Mouse (Mus musculus) CD4-positive helper T cell, adult 2 months (primary cell): ENCODE results near the gene Gm42715.
A peak's percentile ranks its signal among the peaks of the same experiment; 100 is the strongest.

Source experiments
- DNase-seq: peaks from one replicate; pipeline ENCODE4 v3.0.0-alpha.2; 2012; ENCODE audit warnings: low read depth, missing footprints, low spot score

The Gm42715 gene

DNA sequence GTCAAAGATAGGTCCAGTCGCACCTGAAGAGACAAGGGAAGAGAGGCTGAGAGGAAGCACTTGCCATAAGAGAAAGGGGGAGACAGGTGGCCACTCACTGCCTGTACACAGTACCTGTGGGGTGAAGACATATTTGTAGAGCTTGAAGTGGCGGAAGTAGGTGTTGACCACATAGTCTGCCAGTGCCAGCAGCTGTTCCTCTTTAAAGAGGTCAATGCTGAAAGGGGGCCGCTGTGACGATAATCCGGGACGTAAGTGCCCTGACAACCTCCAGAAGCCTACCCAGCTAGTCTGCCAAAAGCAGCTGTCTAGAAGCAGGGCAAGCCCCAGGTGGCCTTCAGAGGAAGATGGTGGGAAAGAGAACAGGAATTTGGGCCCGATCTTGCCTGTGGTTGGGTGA lies 65.6 kb downstream of the Gm42715 start:
- DNase-seq = no peak

GRCm38 (mm10) chr7:127586149-127586548 lies 66.8 kb downstream of the Gm42715 start:
- DNase-seq = no peak

DNA sequence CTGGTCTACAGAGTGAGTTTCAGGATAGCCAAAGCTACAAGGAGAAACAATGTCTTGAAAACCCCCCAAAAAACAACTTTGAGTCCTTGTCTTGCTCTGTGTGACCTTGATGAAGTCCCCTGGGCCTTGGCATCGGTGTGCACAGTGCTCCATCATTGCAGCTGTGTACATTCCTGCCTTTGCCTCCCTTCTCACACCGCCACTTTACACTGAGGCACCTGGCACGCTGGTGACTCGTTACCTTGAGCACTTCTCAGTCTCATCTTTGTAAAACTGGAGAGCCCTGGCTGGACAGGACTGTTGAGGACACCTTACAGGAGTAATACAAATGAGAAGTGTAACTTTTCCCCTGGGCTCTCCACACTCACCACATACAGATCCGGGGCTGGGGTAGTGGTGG lies 67.8 kb downstream of the Gm42715 start:
- DNase-seq = no peak

GRCm38 (mm10) chr7:127588011-127588871 lies 68.9 kb downstream of the Gm42715 start, which contains the start of the genes Ccdc189 and Rnf40:
Gene Ccdc189 (minus strand): TSS chr7:127588595.
Gene Rnf40 (plus strand): TSS chr7:127588767.
- DNase-seq = peak; percentile 96

- DNase-seq = no peak
Observed at GRCm38 (mm10) chr7:127588901-127589300, 69.5 kb downstream of the Gm42715 start.

GRCm38 (mm10) chr7:127589637-127590036 lies 70.3 kb downstream of the Gm42715 start:
- DNase-seq = no peak

DNA sequence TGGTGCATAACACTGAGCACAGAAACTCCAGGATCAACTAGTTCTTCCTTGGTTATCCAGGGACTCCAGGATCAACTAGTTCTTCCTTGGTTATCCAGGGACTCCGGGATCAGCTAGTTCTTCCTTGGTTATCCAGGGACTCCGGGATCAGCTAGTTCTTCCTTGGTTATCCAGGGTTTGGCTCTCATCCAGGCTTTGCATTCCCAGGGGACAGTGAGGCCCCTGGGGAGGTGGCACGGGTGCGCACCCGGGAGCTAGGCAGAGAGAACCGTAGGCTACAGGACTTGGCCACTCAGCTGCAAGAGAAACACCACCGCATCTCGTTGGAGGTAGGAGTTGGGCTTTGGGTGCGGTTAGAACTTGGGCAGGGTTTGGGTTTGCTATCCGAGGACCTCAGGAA lies 71.7 kb downstream of the Gm42715 start:
- no peak for DNase-seq

DNA sequence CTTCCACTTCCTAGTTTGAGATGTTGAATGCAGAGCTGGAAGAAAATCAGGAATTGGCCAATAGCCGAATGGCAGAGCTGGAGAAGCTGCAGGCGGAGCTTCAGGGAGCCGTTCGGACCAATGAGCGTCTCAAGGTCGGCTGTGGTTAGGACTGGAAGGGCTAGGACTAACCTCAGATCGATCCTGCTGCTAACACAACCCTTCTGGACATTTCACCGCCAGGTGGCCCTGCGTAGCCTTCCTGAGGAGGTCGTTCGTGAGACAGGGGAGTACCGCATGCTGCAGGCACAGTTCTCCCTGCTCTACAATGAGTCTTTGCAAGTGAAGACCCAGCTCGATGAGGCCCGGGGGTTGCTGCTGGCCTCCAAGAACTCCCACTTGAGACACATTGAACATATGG lies 73.2 kb downstream of the Gm42715 start:
- no peak for DNase-seq

- no peak for DNase-seq
Observed at GRCm38 (mm10) chr7:127596747-127597146, 77.4 kb downstream of the Gm42715 start.

DNA sequence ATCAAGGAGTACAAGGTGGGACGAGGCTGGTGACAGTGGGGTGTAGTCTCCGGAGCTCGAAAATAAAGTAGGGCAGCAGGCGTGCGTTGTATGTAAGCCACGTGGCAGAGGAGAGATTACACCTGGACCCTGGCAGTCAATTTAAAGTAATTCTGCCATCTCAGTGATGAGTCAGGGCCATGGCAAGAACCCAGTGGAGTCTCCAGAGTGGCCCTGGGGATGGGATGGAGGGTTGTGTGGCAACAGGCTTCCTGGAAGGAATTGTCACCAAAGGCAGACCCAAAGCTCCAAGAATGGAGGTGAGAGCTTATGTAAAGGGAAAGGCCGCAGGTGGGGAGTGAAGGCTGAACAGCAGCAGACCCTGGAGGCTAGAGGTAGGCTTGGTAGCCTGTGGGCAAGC lies 81.2 kb downstream of the Gm42715 start:
- no peak for DNase-seq

GRCm38 (mm10) chr7:127601735-127602134 lies 82.4 kb downstream of the Gm42715 start:
- DNase-seq = no peak

DNA sequence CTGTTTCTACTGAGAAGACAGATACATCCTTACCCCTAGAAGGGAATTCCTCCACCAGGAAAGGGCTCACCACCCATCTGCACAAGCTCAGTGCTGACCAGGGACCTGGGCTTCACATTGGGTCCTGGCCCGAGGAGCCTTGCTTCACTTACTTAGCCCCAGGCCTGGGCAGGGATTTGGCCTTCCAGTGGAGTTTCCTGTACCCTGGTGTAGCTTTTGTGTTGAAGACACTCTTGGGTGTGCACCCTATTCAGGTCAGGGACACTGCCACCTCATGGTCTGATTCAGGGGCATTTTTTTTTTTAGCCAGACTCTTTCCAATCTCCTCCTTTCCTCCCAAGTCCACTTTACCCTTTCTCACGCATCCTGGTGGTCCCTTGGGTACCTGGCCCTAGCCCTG lies 83.5 kb downstream of the Gm42715 start:
- no peak for DNase-seq

GRCm38 (mm10) chr7:127604256-127604655 lies 84.9 kb downstream of the Gm42715 start:
- no peak for DNase-seq

GRCm38 (mm10) chr7:127607150-127607549 lies 87.8 kb downstream of the Gm42715 start:
- DNase-seq = no peak

DNA sequence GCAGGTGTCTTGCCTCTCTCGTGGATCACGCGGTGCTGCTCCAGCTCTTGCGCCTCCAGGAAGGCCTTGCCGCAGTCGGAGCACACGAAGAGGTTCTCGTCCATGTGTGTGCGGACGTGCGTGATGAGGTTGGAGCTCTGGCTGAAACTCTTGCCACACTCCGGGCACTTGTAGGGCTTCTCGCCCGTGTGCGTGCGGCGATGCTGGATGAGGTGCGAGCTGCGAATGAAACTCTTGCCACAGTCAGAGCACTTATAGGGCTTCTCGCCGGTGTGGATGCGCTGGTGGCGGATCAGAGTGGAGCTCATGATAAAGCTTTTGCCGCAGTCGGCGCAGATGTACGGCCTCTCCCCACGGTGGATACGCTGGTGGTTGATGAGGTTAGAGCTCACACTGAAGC lies 91.6 kb downstream of the Gm42715 start:
- DNase-seq = no peak

GRCm38 (mm10) chr7:127611561-127611960 lies 92.2 kb downstream of the Gm42715 start:
- DNase-seq = no peak

- no peak for DNase-seq
Observed at GRCm38 (mm10) chr7:127613501-127613900, 94.1 kb downstream of the Gm42715 start.

DNA sequence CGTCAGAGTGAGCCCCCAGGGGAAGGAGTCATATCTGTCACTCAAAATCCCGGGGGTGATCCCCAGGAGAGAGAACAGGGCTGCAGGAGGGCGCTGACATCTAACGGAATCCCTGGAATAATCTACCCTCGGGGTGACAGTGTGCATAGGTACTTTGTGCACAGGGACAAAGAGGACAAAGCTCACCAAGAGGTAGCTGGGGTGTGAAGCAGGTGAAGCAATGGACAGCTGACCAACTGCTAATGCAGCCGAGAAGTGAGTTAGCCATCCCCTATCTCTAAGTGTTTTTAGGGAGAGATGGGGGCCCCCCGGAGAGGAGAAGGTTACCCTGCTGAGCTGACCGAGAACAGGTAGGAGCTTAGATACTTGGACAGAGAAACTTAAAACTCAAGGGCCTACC lies 94.7 kb downstream of the Gm42715 start:
- DNase-seq = no peak

DNA sequence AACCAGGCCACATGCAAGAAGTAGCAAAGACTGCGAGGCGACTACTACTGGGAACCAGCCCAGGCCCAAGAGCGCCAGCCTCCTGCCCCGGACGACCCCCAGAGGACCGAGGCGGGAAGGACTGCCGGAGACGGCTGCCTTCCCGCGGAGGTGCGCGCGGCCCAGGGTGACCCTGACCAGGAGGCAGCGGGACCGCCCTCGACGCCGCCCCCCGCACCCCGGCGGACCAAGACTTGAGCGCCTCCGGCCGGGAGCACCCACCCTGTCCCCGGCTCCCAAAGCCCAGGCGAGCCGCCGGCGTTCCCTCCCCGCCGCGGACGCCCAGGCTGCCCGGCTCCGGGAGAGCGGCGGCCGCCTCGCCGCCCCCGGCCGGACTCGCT lies 95.1 kb downstream of the Gm42715 start:
- peak; percentile 34 for DNase-seq

GRCm38 (mm10) chr7:127614891-127615843 lies 95.8 kb downstream of the Gm42715 start, which contains the start of gene Zfp629:
Gene Zfp629 (minus strand): TSS chr7:127615797.
- DNase-seq = peak; percentile 21

DNA sequence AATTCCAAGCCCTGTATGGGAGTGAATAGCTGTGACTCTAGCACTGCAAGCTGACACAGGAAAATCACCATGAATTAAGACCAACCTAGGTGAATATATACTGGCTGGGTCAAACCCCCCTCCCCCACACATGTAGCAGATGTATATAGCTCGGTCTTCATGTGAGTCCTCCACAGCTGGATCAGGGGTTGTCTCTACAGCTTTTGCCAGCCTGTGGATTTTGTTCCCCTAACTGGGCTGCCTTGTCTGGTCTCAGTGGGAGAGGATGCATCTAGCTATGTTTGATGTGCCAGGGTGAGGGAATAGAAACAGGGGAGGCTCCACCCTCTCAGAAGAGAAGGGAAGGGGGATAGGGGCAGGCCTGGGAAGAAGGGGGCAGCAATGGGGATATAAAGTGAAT lies 97.0 kb downstream of the Gm42715 start:
- DNase-seq = no peak
